Mouse (Mus musculus) T-helper 2 cell (primary cell): Measurements from ENCODE around the gene Mysm1.

Source experiments
- in situ Hi-C: fragments of 300-600 bp; cut with MboI, MseI; formaldehyde crosslinking; loops from one replicate; pipeline ENCODE4 v1.15.1; 2025; ENCODE audit warnings: high pct_unique_total_duplicates

Gene Mysm1

GRCm38 (mm10) chr4:94952773-94953172, 26.1 kb downstream of the Mysm1 start:
- in situ Hi-C loops = loop anchor here (25.0 kb wide), 1 partner anchor 365 kb away; no protein-coding TSS in a partner anchor

GRCm38 (mm10) chr4:94941221-94941855, 37.6 kb downstream of the Mysm1 start:
- in situ Hi-C loops = no loop called here

- in situ Hi-C loops = no loop called here
These were observed 50.2 kb downstream of the Mysm1 start, which contains the start of gene Eqtn for GRCm38 (mm10) chr4:94928743-94929142. Eqtn (minus strand) TSS chr4:94928843.

GRCm38 (mm10) chr4:94901780-94902179, 77.1 kb downstream of the Mysm1 start:
- in situ Hi-C loops = no loop called here

GRCm38 (mm10) chr4:94900744-94901143, 78.2 kb downstream of the Mysm1 start:
- in situ Hi-C loops = no loop called here
